Mouse (Mus musculus) MEL (cell line): ENCODE measurements around the gene Txndc17. TPM values are rescaled to one million over a fixed set of nuclear protein-coding genes. Genes with fewer than 3 reads are reported as not detected.

ENCODE experiments used
- DNase-seq: peaks from one replicate; pipeline ENCODE4 v3.0.0; 2011; ENCODE audit warnings: low read depth, low spot score
- H3K27ac ChIP-seq: 2 replicates; pipeline ENCODE4 v1.5.1; 2012; ENCODE audit warnings: low read depth, mild to moderate bottlenecking, control low read depth, low read length, moderate library complexity; ENCODE audit not compliant: control insufficient read depth
- H3K27me3 ChIP-seq, 2 experiments: fragments of 150-350 bp in 1 of 2; sonication (generic) in 1 of 2; 2 replicates each; pipeline ENCODE4 v1.6.1; 2012; ENCODE audit warnings: low read length in 2 of 2, mild to moderate bottlenecking in 2 of 2, improper control_type of control experiment in 1 of 2, moderate library complexity in 1 of 2; ENCODE audit not compliant: insufficient read depth in 2 of 2, control insufficient read depth in 1 of 2
- H3K36me3 ChIP-seq, 2 experiments: 2 replicates each; pipeline ENCODE4 v1.6.1; 2012 to 2014; ENCODE audit warnings: low read length in 2 of 2, improper control_type of control experiment in 1 of 2, inconsistent platforms in 1 of 2, mild to moderate bottlenecking in 1 of 2; ENCODE audit not compliant: insufficient read depth in 2 of 2, control insufficient read depth in 1 of 2
- H3K4me1 ChIP-seq, 2 experiments: fragments of 150-350 bp in 1 of 2; sonication (generic) in 1 of 2; 2 replicates each; pipeline ENCODE4 v1.6.1; 2012; ENCODE audit warnings: low read length in 2 of 2, improper control_type of control experiment in 1 of 2, mild to moderate bottlenecking in 1 of 2; ENCODE audit not compliant: insufficient read depth in 2 of 2, control insufficient read depth in 1 of 2
- H3K4me3 ChIP-seq, 2 experiments: fragments of 150-350 bp in 1 of 2; sonication (generic) in 1 of 2; 2 replicates each; pipeline ENCODE4 v1.5.1; 2012; ENCODE audit warnings: low read depth in 2 of 2, low read length in 2 of 2, mild to moderate bottlenecking in 2 of 2, moderate library complexity in 2 of 2, control low read depth in 1 of 2, improper control_type of control experiment in 1 of 2; ENCODE audit not compliant: control insufficient read depth in 1 of 2, insufficient read depth in 1 of 2
- H3K79me2 ChIP-seq: 2 replicates; pipeline ENCODE4 v1.6.1; 2012; ENCODE audit warnings: mild to moderate bottlenecking, low read length, moderate library complexity; ENCODE audit not compliant: control insufficient read depth, poor library complexity, insufficient read depth
- H3K9ac ChIP-seq: 2 replicates; pipeline ENCODE4 v1.6.1; 2012; ENCODE audit warnings: low read depth, mild to moderate bottlenecking, control low read depth, low read length, moderate library complexity; ENCODE audit not compliant: control insufficient read depth, poor library complexity, severe bottlenecking
- H3K9me3 ChIP-seq: fragments of 150-350 bp; sonication (generic); replicated peaks from 2 replicates; pipeline ENCODE4 v1.6.1; 2012; ENCODE audit warnings: mild to moderate bottlenecking, low read length, improper control_type of control experiment, moderate library complexity; ENCODE audit not compliant: insufficient read depth
- BHLHE40 ChIP-seq: IDR thresholded peaks from 2 replicates; pipeline ENCODE4 v1.6.1; 2012; ENCODE audit warnings: low read depth, mild to moderate bottlenecking, inconsistent platforms, low read length, improper control_type of control experiment, borderline replicate concordance
- CHD1 ChIP-seq: IDR thresholded peaks from 2 replicates; pipeline ENCODE4 v1.6.1; 2012; ENCODE audit warnings: low read depth, mild to moderate bottlenecking, inconsistent platforms, low read length, improper control_type of control experiment
- CHD2 ChIP-seq: IDR thresholded peaks from 2 replicates; pipeline ENCODE4 v1.6.1; 2011; ENCODE audit warnings: low read length, improper control_type of control experiment
- CTCF ChIP-seq, 3 experiments: IDR thresholded peaks in 2 of 3; conservative IDR thresholded peaks in 1 of 3; 2 replicates each; pipeline ENCODE4 v1.5.1; 2011 to 2012; ENCODE audit warnings: low read length in 3 of 3, low read depth in 2 of 3, mild to moderate bottlenecking in 2 of 3, improper control_type of control experiment in 1 of 3, inconsistent platforms in 1 of 3, mixed read lengths in 1 of 3, moderate library complexity in 1 of 3; ENCODE audit not compliant: control insufficient read depth in 1 of 3, insufficient read depth in 1 of 3, poor library complexity in 1 of 3, severe bottlenecking in 1 of 3
- E2F4 ChIP-seq: IDR thresholded peaks from 2 replicates; pipeline ENCODE4 v1.6.1; 2011; ENCODE audit warnings: low read depth, low read length, improper control_type of control experiment, borderline replicate concordance
- EP300 ChIP-seq, 2 experiments: IDR thresholded peaks; 2 replicates each; pipeline ENCODE4 v1.6.1; 2011; ENCODE audit warnings: improper control_type of control experiment in 2 of 2, low read length in 2 of 2, low read depth in 1 of 2, mild to moderate bottlenecking in 1 of 2
- ETS1 ChIP-seq: IDR thresholded peaks from 2 replicates; pipeline ENCODE4 v1.6.1; 2012; ENCODE audit warnings: low read depth, mild to moderate bottlenecking, inconsistent platforms, low read length, improper control_type of control experiment, moderate library complexity
- GABPA ChIP-seq: IDR thresholded peaks from 2 replicates; pipeline ENCODE4 v1.6.1; 2012; ENCODE audit warnings: low read depth, mild to moderate bottlenecking, inconsistent platforms, low read length, improper control_type of control experiment, moderate library complexity
- GATA1 ChIP-seq: IDR thresholded peaks from 2 replicates; pipeline ENCODE4 v1.6.1; 2011; ENCODE audit warnings: low read depth, low read length, improper control_type of control experiment
- HCFC1 ChIP-seq: IDR thresholded peaks from 2 replicates; pipeline ENCODE4 v1.6.1; 2012; ENCODE audit warnings: low read depth, mild to moderate bottlenecking, inconsistent platforms, low read length, improper control_type of control experiment, moderate library complexity
- JUND ChIP-seq: IDR thresholded peaks from 2 replicates; pipeline ENCODE4 v1.6.1; 2011; ENCODE audit warnings: low read depth, mild to moderate bottlenecking, improper control_type of control experiment, low read length
- KAT2A ChIP-seq: conservative IDR thresholded peaks from 2 replicates; pipeline ENCODE4 v1.6.1; 2012; ENCODE audit warnings: low read depth, low read length, improper control_type of control experiment, inconsistent platforms
- MAFK ChIP-seq: IDR thresholded peaks from 2 replicates; pipeline ENCODE4 v1.6.1; 2011; ENCODE audit warnings: low read depth, mild to moderate bottlenecking, low read length, improper control_type of control experiment, borderline replicate concordance
- MAX ChIP-seq: IDR thresholded peaks from 2 replicates; pipeline ENCODE4 v1.6.1; 2011; ENCODE audit warnings: low read length, improper control_type of control experiment
- MAZ ChIP-seq: IDR thresholded peaks from 2 replicates; pipeline ENCODE4 v1.6.1; 2012; ENCODE audit warnings: low read depth, mild to moderate bottlenecking, inconsistent platforms, low read length, improper control_type of control experiment
- MEF2A ChIP-seq: IDR thresholded peaks from 2 replicates; pipeline ENCODE4 v1.6.1; 2014; ENCODE audit warnings: low read depth, mild to moderate bottlenecking, inconsistent platforms, low read length, improper control_type of control experiment; ENCODE audit not compliant: poor library complexity, insufficient replicate concordance, severe bottlenecking; ENCODE audit errors: extremely low read depth
- MXI1 ChIP-seq: IDR thresholded peaks from 2 replicates; pipeline ENCODE4 v1.6.1; 2011; ENCODE audit warnings: mild to moderate bottlenecking, low read depth, low read length, improper control_type of control experiment
- MYC ChIP-seq: IDR thresholded peaks from 2 replicates; pipeline ENCODE4 v1.6.1; 2011; ENCODE audit warnings: low read depth, mild to moderate bottlenecking, low read length, improper control_type of control experiment, moderate library complexity
- NELFE ChIP-seq: IDR thresholded peaks from 2 replicates; pipeline ENCODE4 v1.6.1; 2011; ENCODE audit warnings: low read depth, low read length, improper control_type of control experiment
- POLR2AphosphoS5 ChIP-seq: IDR thresholded peaks from 2 replicates; pipeline ENCODE4 v1.6.1; 2012; ENCODE audit warnings: low read depth, borderline replicate concordance, mild to moderate bottlenecking, inconsistent platforms, low read length, moderate library complexity, mixed read lengths
- RAD21 ChIP-seq: IDR thresholded peaks from 2 replicates; pipeline ENCODE4 v1.6.1; 2011; ENCODE audit warnings: mild to moderate bottlenecking, low read depth, low read length, improper control_type of control experiment
- RCOR1 ChIP-seq: IDR thresholded peaks from 2 replicates; pipeline ENCODE4 v1.6.1; 2012; ENCODE audit warnings: low read depth, mild to moderate bottlenecking, inconsistent platforms, low read length, improper control_type of control experiment
- SMC3 ChIP-seq: IDR thresholded peaks from 2 replicates; pipeline ENCODE4 v1.6.1; 2011; ENCODE audit warnings: low read depth, low read length, improper control_type of control experiment
- TBP ChIP-seq: IDR thresholded peaks from 2 replicates; pipeline ENCODE4 v1.8.0; 2011; ENCODE audit warnings: low read depth, low read length, improper control_type of control experiment
- TCF12 ChIP-seq: IDR thresholded peaks from 2 replicates; pipeline ENCODE4 v1.6.1; 2014; ENCODE audit warnings: low read depth, mild to moderate bottlenecking, inconsistent platforms, low read length, improper control_type of control experiment, moderate library complexity
- USF1 ChIP-seq: IDR thresholded peaks from 2 replicates; pipeline ENCODE4 v1.6.1; 2014; ENCODE audit warnings: low read depth, mild to moderate bottlenecking, inconsistent platforms, low read length, improper control_type of control experiment, moderate library complexity
- USF2 ChIP-seq, 2 experiments: IDR thresholded peaks; 2 replicates each; pipeline ENCODE4 v1.6.1; 2011 to 2012; ENCODE audit warnings: improper control_type of control experiment in 2 of 2, low read length in 2 of 2, borderline replicate concordance in 1 of 2, inconsistent platforms in 1 of 2, low read depth in 1 of 2, mild to moderate bottlenecking in 1 of 2; ENCODE audit not compliant: insufficient read depth in 1 of 2
- ZMIZ1 ChIP-seq: IDR thresholded peaks from 2 replicates; pipeline ENCODE4 v1.6.1; 2012; ENCODE audit warnings: low read depth, mild to moderate bottlenecking, inconsistent platforms, low read length, improper control_type of control experiment, moderate library complexity
- ZNF384 ChIP-seq: IDR thresholded peaks from 2 replicates; pipeline ENCODE4 v1.6.1; 2012; ENCODE audit warnings: low read depth, mild to moderate bottlenecking, inconsistent platforms, low read length, improper control_type of control experiment
- polyA plus RNA-seq, 2 experiments: library from polyadenylated mRNA; stranded (reverse) in 1 of 2; unstranded in 1 of 2; fragments of >175 nt in 1 of 2; fragments of >200 nt in 1 of 2; gene quantifications; 2 replicates each; pipeline versions ENCODE4 v1.2.1 to v1.2.4; 2012; ENCODE audit warnings: low replicate concordance in 2 of 2, low read depth in 1 of 2; ENCODE audit not compliant: insufficient read length in 2 of 2, insufficient read depth in 1 of 2, missing spikeins in 1 of 2
- total RNA-seq: library from RNA; depleted of rRNA; stranded (reverse); fragments of 300-350 nt; gene quantifications from 2 replicates; pipeline ENCODE4 v1.2.3, GENCODE M21; 2012

Gene Txndc17
- total and polyA plus RNA-seq, 3 experiments, result 194 to 196 TPM; not detected in 1

- Histone ChIP-seq H3K4me1 (no peaks in the 10 kb centered on the region), H3K27ac (no peak overlapping the region), H3K4me3 (no peak overlapping the region), H3K27me3 (no peaks in the 10 kb centered on the region), H3K79me2 (no peaks in the 10 kb centered on the region; the same call in 1 of the 2 replicates), H3K36me3 (peaks cover 0 to 28% of the 10 kb centered on the region in 2 experiments; a peak in 3 of 4 replicates), H3K9ac (no peak overlapping the region), H3K9me3 (no peaks in the 10 kb centered on the region)
- no peak for DNase-seq
- TF ChIP-seq GATA1 (no peak), MYC (no peak), ZNF384 (no peak), MEF2A (no peak), MAFK (no peak), NELFE (no peak), USF1 (no peak), E2F4 (no peak), CHD2 (no peak), ETS1 (no peak), HCFC1 (no peak), USF2 (IDR thresholded peaks at IDR 0.05; ENCODE audit: borderline replicate concordance in 1 of 2, insufficient read depth in 1 of 2, low read depth in 1 of 2, low read length in 2 of 2) (no peak), GABPA (no peak), RCOR1 (no peak), KAT2A (no peak), CHD1 (no peak), BHLHE40 (no peak), SMC3 (no peak), JUND (no peak)
Measured at GRCm38 (mm10) chr11:72190857-72191256, 16.5 kb upstream of the Txndc17 start.

GRCm38 (mm10) chr11:72194259-72194658, 13.1 kb upstream of the Txndc17 start:
- no peak overlapping the region for H3K27ac ChIP-seq
- no peaks in the 10 kb centered on the region for H3K4me1 ChIP-seq
- no peak for DNase-seq
- TF ChIP-seq MXI1 (no peak), EP300 (IDR thresholded peaks at IDR 0.05; ENCODE audit: low read depth in 1 of 2, low read length in 2 of 2) (no peak), MAZ (no peak), USF2 (IDR thresholded peaks at IDR 0.05; ENCODE audit: borderline replicate concordance in 1 of 2, insufficient read depth in 1 of 2, low read depth in 1 of 2, low read length in 2 of 2) (no peak), BHLHE40 (no peak), USF1 (no peak), RAD21 (no peak), MAX (no peak), CTCF (IDR thresholded peaks at IDR 0.05 in 2 of 3, conservative IDR thresholded peaks at IDR 0.05 in 1 of 3; ENCODE audit: control insufficient read depth in 1 of 3, insufficient read depth in 1 of 3, low read depth in 2 of 3, low read length in 3 of 3, poor library complexity in 1 of 3, severe bottlenecking in 1 of 3) (no peak), KAT2A (no peak), CHD1 (no peak), ZMIZ1 (no peak), SMC3 (no peak), JUND (no peak), MEF2A (no peak), POLR2AphosphoS5 (no peak), TCF12 (no peak), TBP (no peak), MYC (no peak)
- peaks cover 0 to 14% of the 10 kb centered on the region in 2 experiments; a peak in 3 of 4 replicates for H3K36me3 ChIP-seq
- H3K9me3 ChIP-seq, result no peaks in the 10 kb centered on the region
- no peaks in the 10 kb centered on the region for H3K27me3 ChIP-seq
- H3K79me2 ChIP-seq, result no peaks in the 10 kb centered on the region; the same call in 1 of the 2 replicates
- H3K4me3 ChIP-seq, result no peak overlapping the region
- H3K9ac ChIP-seq, result no peak overlapping the region
